23 mouse cellular contexts compared by ENCODE assay signal in genomic region chr2:15784818-15785217, GRCm38 (mm10).
A peak's percentile ranks its signal among the peaks of the same experiment; 100 is the strongest.
DNase-seq lines count a peak whose midpoint lies in the region; ATAC-seq and TF ChIP-seq lines count a peak whose summit lies in the region.
"Had no signal": no experiment of that assay in that cellular context is flagged by ENCODE, and none has a peak within 500 bp of the region (broad histone marks: within the 10 kb centered on the region; RNA-seq: fewer than 3 reads in every experiment).

No protein-coding gene starts in this region.

- TF ChIP-seq EP300 in CH12.LX (IDR thresholded peaks at IDR 0.05; ENCODE audit: low read length) (no peak), MEL (IDR thresholded peaks at IDR 0.05; ENCODE audit: low read depth in 1 of 2, low read length in 2 of 2) (no peak)

- H3K36me3 ChIP-seq in CH12.LX (replicated peaks in 1 of 2; ENCODE audit: control insufficient read depth in 1 of 2, insufficient read depth in 1 of 2, low read length in 1 of 2), result no peaks in the 10 kb centered on the region
- H3K36me3 ChIP-seq in ES-E14 (ENCODE audit: control insufficient read depth, insufficient read depth, low read length, poor library complexity, severe bottlenecking), result no peaks in the 10 kb centered on the region
- no peaks in the 10 kb centered on the region for H3K36me3 ChIP-seq in MEL (ENCODE audit: control insufficient read depth in 1 of 2, insufficient read depth in 2 of 2, low read length in 2 of 2)
- no peaks in the 10 kb centered on the region for H3K36me3 ChIP-seq in midbrain, embryonic 13.5 days
- H3K36me3 ChIP-seq: G1E had no signal

- no peak overlapping the region for H3K9ac ChIP-seq in CH12.LX (ENCODE audit: insufficient read depth, low read depth)
- H3K9ac ChIP-seq in ES-E14 (ENCODE audit: insufficient read depth, low read depth, low read length, poor library complexity, severe bottlenecking), result no peak overlapping the region
- no peak overlapping the region for H3K9ac ChIP-seq in MEL (ENCODE audit: control insufficient read depth, low read depth, low read length, poor library complexity, severe bottlenecking)
- H3K9ac ChIP-seq in midbrain, embryonic 13.5 days (replicated peaks), result no peak overlapping the region

- DNase-seq in CH12.LX (ENCODE audit: extremely low read depth) (no peak), ES-E14 (ENCODE audit: low read depth, low spot score) (no peak), MEL (ENCODE audit: low read depth, low spot score) (no peak)
- DNase-seq in spleen, postnatal 4 days (ENCODE audit: low spot score in 2 of 2), result no peak
- DNase-seq in right cerebral cortex, postnatal 36 days (ENCODE audit: low spot score in 2 of 2), result no peak
- DNase-seq: adrenal gland, adult 2 months; adrenal gland, adult 8-10 months; adrenal gland, postnatal 10 days; adrenal gland, postnatal 14 days; adrenal gland, postnatal 25 days; adrenal gland, postnatal 36 days; B cell, adult 2 months; cerebellum, adult 11 months; cerebellum, adult 11-12 months; cerebellum, adult 18-20 months; cerebellum, adult 2 months; cerebellum, adult 8-10 months; cerebellum, adult 9-10 months had no signal

- no peaks in the 10 kb centered on the region for H3K9me3 ChIP-seq in CH12.LX (replicated peaks; ENCODE audit: low read length)
- no peaks in the 10 kb centered on the region for H3K9me3 ChIP-seq in ES-E14 (ENCODE audit: control insufficient read depth, insufficient read depth, low read depth, low read length)
- no peaks in the 10 kb centered on the region for H3K9me3 ChIP-seq in MEL (replicated peaks; ENCODE audit: insufficient read depth, low read length)
- H3K9me3 ChIP-seq in midbrain, embryonic 13.5 days, result no peaks in the 10 kb centered on the region; the same call in 1 of the 2 replicates
- H3K9me3 ChIP-seq: G1E had no signal

- H3K4me3 ChIP-seq in CH12.LX (replicated peaks in 1 of 3; ENCODE audit: low read depth in 2 of 3, low read length in 2 of 3, poor library complexity in 1 of 3) (no peak overlapping the region), ES-E14 (ENCODE audit: insufficient read depth in 1 of 2, low read depth in 1 of 2, low read length in 2 of 2, poor library complexity in 1 of 2, severe bottlenecking in 1 of 2) (no peak overlapping the region), MEL (ENCODE audit: control insufficient read depth in 1 of 2, insufficient read depth in 1 of 2, low read depth in 2 of 2, low read length in 2 of 2) (no peak overlapping the region)
- H3K4me3 ChIP-seq in midbrain, embryonic 13.5 days (replicated peaks), result no peak overlapping the region

- H3K27ac ChIP-seq in CH12.LX (ENCODE audit: insufficient read depth, low read depth) (no peak overlapping the region), ES-E14 (ENCODE audit: insufficient read depth, low read depth, low read length, poor library complexity, severe bottlenecking) (no peak overlapping the region), MEL (ENCODE audit: control insufficient read depth, low read depth, low read length) (no peak overlapping the region)
- H3K27ac ChIP-seq in midbrain, embryonic 13.5 days, result no peak overlapping the region

- H3K27me3 ChIP-seq in CH12.LX (replicated peaks) (no peaks in the 10 kb centered on the region), MEL (ENCODE audit: control insufficient read depth in 1 of 2, insufficient read depth in 2 of 2, low read length in 2 of 2) (no peaks in the 10 kb centered on the region)
- no peaks in the 10 kb centered on the region for H3K27me3 ChIP-seq in midbrain, embryonic 13.5 days
- H3K27me3 ChIP-seq: Patski had no signal

- no peak overlapping the region for H3K4me2 ChIP-seq in CH12.LX (ENCODE audit: insufficient read depth, low read depth, poor library complexity, severe bottlenecking)
- no peak overlapping the region for H3K4me2 ChIP-seq in midbrain, embryonic 13.5 days (replicated peaks)

- in situ Hi-C loops in CH12.LX (cut with MboI; ENCODE audit: low pct_ligation_motif_present, low pct_unique_long_range_greater_than_20kb, low sequenced_read_pairs) (no loop called here), ES-E14 (cut with MboI; ENCODE audit: low sequenced_read_pairs in 2 of 2, unreplicated experiment in 2 of 2) (no loop called here)

- dilution Hi-C loops in CH12.LX (cut with MboI; ENCODE audit: extremely low pct_ligation_motif_present, extremely low pct_unique_long_range_greater_than_20kb, low sequenced_read_pairs), result no loop called here

- no peak for ATAC-seq in midbrain, embryonic 13.5 days
- ATAC-seq: activated CD4-positive, CD25-positive, alpha-beta regulatory T cell, adult 4 months; CD4-positive, CD25-positive, alpha-beta regulatory T cell, adult 4 months; Patski had no signal

- 82% methylated on average over 2 of the region's 2 CpGs for whole genome bisulfite sequencing in midbrain, embryonic 13.5 days

- no peaks in the 10 kb centered on the region for H3K4me1 ChIP-seq in CH12.LX (ENCODE audit: control insufficient read depth in 1 of 2, insufficient read depth in 2 of 2)
- H3K4me1 ChIP-seq in ES-E14 (ENCODE audit: control insufficient read depth in 2 of 2, insufficient read depth in 2 of 2, low read length in 2 of 2, poor library complexity in 1 of 2), result no peaks in the 10 kb centered on the region
- H3K4me1 ChIP-seq in MEL (ENCODE audit: control insufficient read depth in 1 of 2, insufficient read depth in 2 of 2, low read length in 2 of 2), result no peaks in the 10 kb centered on the region
- H3K4me1 ChIP-seq in midbrain, embryonic 13.5 days (replicated peaks), result no peaks in the 10 kb centered on the region

- TF ChIP-seq CTCF in CH12.LX (conservative IDR thresholded peaks at IDR 0.05 in 1 of 2, IDR thresholded peaks at IDR 0.05 in 1 of 2; ENCODE audit: low read depth in 2 of 2, low read length in 2 of 2), result no peak
- no peak for TF ChIP-seq CTCF in MEL (IDR thresholded peaks at IDR 0.05 in 2 of 3, conservative IDR thresholded peaks at IDR 0.05 in 1 of 3; ENCODE audit: control insufficient read depth in 1 of 3, insufficient read depth in 1 of 3, low read depth in 2 of 3, low read length in 3 of 3, poor library complexity in 1 of 3, severe bottlenecking in 1 of 3)

- TF ChIP-seq POLR2A in CH12.LX (IDR thresholded peaks at IDR 0.05; ENCODE audit: low read depth, low read length) (no peak), MEL (IDR thresholded peaks at IDR 0.05; ENCODE audit: control insufficient read depth in 1 of 2, insufficient read depth in 1 of 2, low read depth in 1 of 2, low read length in 2 of 2, poor library complexity in 1 of 2) (no peak)

- TF ChIP-seq RAD21 in CH12.LX (IDR thresholded peaks at IDR 0.05; ENCODE audit: low read depth, low read length), result no peak
- no peak for TF ChIP-seq RAD21 in MEL (IDR thresholded peaks at IDR 0.05; ENCODE audit: low read depth, low read length)

- H3K79me2 ChIP-seq in CH12.LX (replicated peaks; ENCODE audit: control insufficient read depth, extremely low read depth, insufficient read depth, poor library complexity, severe bottlenecking) (no peaks in the 10 kb centered on the region), MEL (ENCODE audit: control insufficient read depth, insufficient read depth, low read length, poor library complexity) (no peaks in the 10 kb centered on the region)

TF ChIP-seq in CH12.LX, 34 proteins besides CTCF, POLR2A, EP300 and RAD21:
- TF ChIP-seq MAFK (IDR thresholded peaks at IDR 0.05; ENCODE audit: insufficient replicate concordance, low read length), result peak; percentile 93
- no peak for TF ChIP-seq ZKSCAN1 (IDR thresholded peaks at IDR 0.05; ENCODE audit: borderline replicate concordance, low read depth, low read length)
- TF ChIP-seq MXI1 (IDR thresholded peaks at IDR 0.05; ENCODE audit: low read depth, low read length), result no peak
- no peak for TF ChIP-seq ZC3H11A (IDR thresholded peaks at IDR 0.05; ENCODE audit: low read depth, low read length)
- no peak for TF ChIP-seq NRF1 (IDR thresholded peaks at IDR 0.05; ENCODE audit: low read depth, low read length)

TF ChIP-seq in ES-E14, 5 proteins besides CTCF, POLR2A, EP300 and RAD21:
- TF ChIP-seq HCFC1 (IDR thresholded peaks at IDR 0.05; ENCODE audit: borderline replicate concordance, insufficient read depth, low read length), result no peak
- TF ChIP-seq CHD2 (IDR thresholded peaks at IDR 0.05; ENCODE audit: low read depth, low read length), result no peak
- no peak for TF ChIP-seq ZNF384 (IDR thresholded peaks at IDR 0.05; ENCODE audit: low read depth, low read length)
- no peak for TF ChIP-seq ZC3H11A (IDR thresholded peaks at IDR 0.05; ENCODE audit: borderline replicate concordance, low read depth, low read length)
- peak; percentile 95 for TF ChIP-seq MAFK (IDR thresholded peaks at IDR 0.05; ENCODE audit: insufficient read depth, low read depth, low read length)

TF ChIP-seq in MEL, 35 proteins besides CTCF, POLR2A, EP300 and RAD21:
- TF ChIP-seq MEF2A (IDR thresholded peaks at IDR 0.05; ENCODE audit: extremely low read depth, insufficient replicate concordance, low read depth, low read length, poor library complexity, severe bottlenecking), result no peak
- TF ChIP-seq MAFK (IDR thresholded peaks at IDR 0.05; ENCODE audit: borderline replicate concordance, low read depth, low read length), result peak; percentile 90
- no peak for TF ChIP-seq MXI1 (IDR thresholded peaks at IDR 0.05; ENCODE audit: low read depth, low read length)
- no peak for TF ChIP-seq ZNF384 (IDR thresholded peaks at IDR 0.05; ENCODE audit: low read depth, low read length)
- no peak for TF ChIP-seq SMC3 (IDR thresholded peaks at IDR 0.05; ENCODE audit: low read depth, low read length)
- TF ChIP-seq SIN3A (IDR thresholded peaks at IDR 0.05; ENCODE audit: low read length), result no peak

Comparison
In these comparisons a context has a peak if more than half of its experiments do, and no peak if none do; other contexts are left out.
1. Of the 35 proteins assayed by ChIP-seq in both MEL and CH12.LX: peak only in MEL: none; only in CH12.LX: none; in both: MAFK; in neither: 34.